Mouse (Mus musculus): Measurements from ENCODE around the gene Aldh6a1. TPM values are rescaled to one million over a fixed set of nuclear protein-coding genes. Genes with fewer than 3 reads are reported as not detected.
A peak's percentile ranks its signal among the peaks of the same experiment; 100 is the strongest.

The Aldh6a1 gene
- 29.5 and 33.1 TPM in 2 replicates for polyA plus RNA-seq (2014; fragmentation: Nextera tagmentation; extraction: Ambion mirVana)

- Histone ChIP-seq H3K9me3 (ENCODE audit: control insufficient read depth, low read length) (no peaks in the 10 kb centered on the region), H3K4me1 (replicated peaks; ENCODE audit: control insufficient read depth, insufficient read depth, low read length) (peaks cover 12% of the 10 kb centered on the region), H3K9ac (ENCODE audit: low read length) (peak within 1 kb of the TSS; percentile 66), H3K4me2 (ENCODE audit: low read length) (peak within 1 kb of the TSS; percentile 99), H3K27me3 (replicated peaks; ENCODE audit: control insufficient read depth, insufficient read depth, low read length) (no peaks in the 10 kb centered on the region), H3K4me3 (ENCODE audit: low read depth, low read length) (peak within 1 kb of the TSS; percentile 95), H3K36me3 (ENCODE audit: control insufficient read depth, insufficient read depth, low read length) (no peaks in the 10 kb centered on the region), H3K27ac (ENCODE audit: low read depth) (peak within 1 kb of the TSS; percentile 57)
- peak; percentile 94 for DNase-seq (ENCODE audit: low spot score)
- WGBS: under 1% methylated on average over 49 of the region's 49 CpGs
- ATAC-seq (replicated peaks; ENCODE audit: low FRiP score, low TSS enrichment, low read depth): peak; percentile 100
These were observed at the start of gene Aldh6a1, which contains the start of gene Lin52 for GRCm38 (mm10) chr12:84450718-84451646. TSS of gene Aldh6a1 (minus strand) at chr12:84451004. TSS of gene Lin52 (plus strand) at chr12:84451422.

GRCm38 (mm10) chr12:84496795-84497194 lies 46.0 kb upstream of the Aldh6a1 start:
- Histone ChIP-seq H3K4me3 (ENCODE audit: low read depth, low read length) (no peak overlapping the region), H3K9ac (ENCODE audit: low read length) (no peak overlapping the region), H3K27ac (ENCODE audit: low read depth) (no peak overlapping the region), H3K4me2 (ENCODE audit: low read length) (no peak overlapping the region), H3K9me3 (ENCODE audit: control insufficient read depth, low read length) (no peaks in the 10 kb centered on the region), H3K36me3 (ENCODE audit: control insufficient read depth, insufficient read depth, low read length) (no peaks in the 10 kb centered on the region), H3K4me1 (replicated peaks; ENCODE audit: control insufficient read depth, insufficient read depth, low read length) (no peaks in the 10 kb centered on the region), H3K27me3 (replicated peaks; ENCODE audit: control insufficient read depth, insufficient read depth, low read length) (no peaks in the 10 kb centered on the region)
- 90% methylated on average over 1 of the region's 1 CpGs for WGBS
- ATAC-seq (replicated peaks; ENCODE audit: low FRiP score, low TSS enrichment, low read depth): no peak
- DNase-seq (ENCODE audit: low spot score): no peak

- H3K4me2 ChIP-seq (ENCODE audit: low read length): no peak overlapping the region
- DNase-seq (ENCODE audit: low spot score): peak; percentile 60
These were observed 36.7 kb upstream of the Aldh6a1 start for GRCm38 (mm10) chr12:84487324-84488056.

GRCm38 (mm10) chr12:84482778-84483585 lies 32.2 kb upstream of the Aldh6a1 start:
- no peak overlapping the region for H3K4me2 ChIP-seq (ENCODE audit: low read length)

More at GRCm38 (mm10) chr12:84487324-84488056, 36.7 kb upstream of the Aldh6a1 start:
- WGBS: 14% methylated on average over 8 of the region's 8 CpGs
- H3K4me1 ChIP-seq (replicated peaks; ENCODE audit: control insufficient read depth, insufficient read depth, low read length): peaks cover 14% of the 10 kb centered on the region
- H3K27me3 ChIP-seq (replicated peaks; ENCODE audit: control insufficient read depth, insufficient read depth, low read length): no peaks in the 10 kb centered on the region
- no peaks in the 10 kb centered on the region for H3K9me3 ChIP-seq (ENCODE audit: control insufficient read depth, low read length)
- no peaks in the 10 kb centered on the region for H3K36me3 ChIP-seq (ENCODE audit: control insufficient read depth, insufficient read depth, low read length)
- H3K27ac ChIP-seq (ENCODE audit: low read depth): no peak overlapping the region
- no peak overlapping the region for H3K9ac ChIP-seq (ENCODE audit: low read length)
- no peak overlapping the region for H3K4me3 ChIP-seq (ENCODE audit: low read depth, low read length)
- no peak for ATAC-seq (replicated peaks; ENCODE audit: low FRiP score, low TSS enrichment, low read depth)

GRCm38 (mm10) chr12:84481251-84481650 lies 30.4 kb upstream of the Aldh6a1 start:
- WGBS: 58% methylated on average over 2 of the region's 2 CpGs
- DNase-seq (ENCODE audit: low spot score) (no peak), ATAC-seq (replicated peaks; ENCODE audit: low FRiP score, low TSS enrichment, low read depth) (no peak)
- 0 out of 2 replicates have a peak, but pooled peaks cover 6% of the 10 kb centered on the region for H3K4me1 ChIP-seq (replicated peaks; ENCODE audit: control insufficient read depth, insufficient read depth, low read length)
- H3K27ac ChIP-seq (ENCODE audit: low read depth): no peak overlapping the region
- H3K36me3 ChIP-seq (ENCODE audit: control insufficient read depth, insufficient read depth, low read length): 0 out of 2 replicates have a peak, but pooled peaks cover 4% of the 10 kb centered on the region
- H3K4me3 ChIP-seq (ENCODE audit: low read depth, low read length): no peak overlapping the region
- no peaks in the 10 kb centered on the region for H3K27me3 ChIP-seq (replicated peaks; ENCODE audit: control insufficient read depth, insufficient read depth, low read length)
- H3K9ac ChIP-seq (ENCODE audit: low read length): no peak overlapping the region
- no peak overlapping the region for H3K4me2 ChIP-seq (ENCODE audit: low read length)
- no peaks in the 10 kb centered on the region for H3K9me3 ChIP-seq (ENCODE audit: control insufficient read depth, low read length)

More at GRCm38 (mm10) chr12:84482778-84483585, 32.2 kb upstream of the Aldh6a1 start:
- Histone ChIP-seq H3K36me3 (ENCODE audit: control insufficient read depth, insufficient read depth, low read length) (0 out of 2 replicates have a peak, but pooled peaks cover 4% of the 10 kb centered on the region), H3K27me3 (replicated peaks; ENCODE audit: control insufficient read depth, insufficient read depth, low read length) (no peaks in the 10 kb centered on the region), H3K27ac (ENCODE audit: low read depth) (no peak overlapping the region), H3K9me3 (ENCODE audit: control insufficient read depth, low read length) (no peaks in the 10 kb centered on the region), H3K9ac (ENCODE audit: low read length) (no peak overlapping the region), H3K4me3 (ENCODE audit: low read depth, low read length) (no peak overlapping the region), H3K4me1 (replicated peaks; ENCODE audit: control insufficient read depth, insufficient read depth, low read length) (peaks cover 15% of the 10 kb centered on the region)
- peak; percentile 87 for ATAC-seq (replicated peaks; ENCODE audit: low FRiP score, low TSS enrichment, low read depth)
- WGBS: 71% methylated on average over 14 of the region's 14 CpGs
- peak; percentile 57 for DNase-seq (ENCODE audit: low spot score)

- Histone ChIP-seq H3K4me1 (replicated peaks; ENCODE audit: control insufficient read depth, insufficient read depth, low read length) (0 out of 2 replicates have a peak, but pooled peaks cover 6% of the 10 kb centered on the region), H3K4me2 (ENCODE audit: low read length) (no peak overlapping the region), H3K9me3 (ENCODE audit: control insufficient read depth, low read length) (no peaks in the 10 kb centered on the region), H3K4me3 (ENCODE audit: low read depth, low read length) (no peak overlapping the region), H3K27me3 (replicated peaks; ENCODE audit: control insufficient read depth, insufficient read depth, low read length) (no peaks in the 10 kb centered on the region), H3K36me3 (ENCODE audit: control insufficient read depth, insufficient read depth, low read length) (0 out of 2 replicates have a peak, but pooled peaks cover 4% of the 10 kb centered on the region), H3K27ac (ENCODE audit: low read depth) (no peak overlapping the region), H3K9ac (ENCODE audit: low read length) (no peak overlapping the region)
- WGBS: 87% methylated on average over 7 of the region's 7 CpGs
- DNase-seq (ENCODE audit: low spot score) (no peak), ATAC-seq (replicated peaks; ENCODE audit: low FRiP score, low TSS enrichment, low read depth) (no peak)
These were observed 28.1 kb upstream of the Aldh6a1 start for GRCm38 (mm10) chr12:84478937-84479336.

- Histone ChIP-seq H3K4me1 (replicated peaks; ENCODE audit: control insufficient read depth, insufficient read depth, low read length) (no peaks in the 10 kb centered on the region), H3K4me3 (ENCODE audit: low read depth, low read length) (no peak overlapping the region), H3K9me3 (ENCODE audit: control insufficient read depth, low read length) (no peaks in the 10 kb centered on the region), H3K27ac (ENCODE audit: low read depth) (no peak overlapping the region), H3K27me3 (replicated peaks; ENCODE audit: control insufficient read depth, insufficient read depth, low read length) (no peaks in the 10 kb centered on the region), H3K9ac (ENCODE audit: low read length) (no peak overlapping the region), H3K36me3 (ENCODE audit: control insufficient read depth, insufficient read depth, low read length) (peaks cover 41% of the 10 kb centered on the region), H3K4me2 (ENCODE audit: low read length) (no peak overlapping the region)
- ATAC-seq (replicated peaks; ENCODE audit: low FRiP score, low TSS enrichment, low read depth) (no peak), DNase-seq (ENCODE audit: low spot score) (no peak)
- 0% methylated on average over 1 of the region's 1 CpGs for WGBS
These were observed 17.9 kb upstream of the Aldh6a1 start for GRCm38 (mm10) chr12:84468701-84469100.

- no peaks in the 10 kb centered on the region for H3K27me3 ChIP-seq (replicated peaks; ENCODE audit: control insufficient read depth, insufficient read depth, low read length)
- ATAC-seq (replicated peaks; ENCODE audit: low FRiP score, low TSS enrichment, low read depth) (no peak), DNase-seq (ENCODE audit: low spot score) (no peak)
- no peaks in the 10 kb centered on the region for H3K9me3 ChIP-seq (ENCODE audit: control insufficient read depth, low read length)
- H3K27ac ChIP-seq (ENCODE audit: low read depth): no peak overlapping the region
- H3K4me3 ChIP-seq (ENCODE audit: low read depth, low read length): no peak overlapping the region
- no peaks in the 10 kb centered on the region for H3K4me1 ChIP-seq (replicated peaks; ENCODE audit: control insufficient read depth, insufficient read depth, low read length)
- peaks cover 71% of the 10 kb centered on the region for H3K36me3 ChIP-seq (ENCODE audit: control insufficient read depth, insufficient read depth, low read length)
- no peak overlapping the region for H3K4me2 ChIP-seq (ENCODE audit: low read length)
- 86% methylated on average over 3 of the region's 3 CpGs for WGBS
- H3K9ac ChIP-seq (ENCODE audit: low read length): no peak overlapping the region
These were observed 12.1 kb upstream of the Aldh6a1 start for GRCm38 (mm10) chr12:84462856-84463255.
